Mouse (Mus musculus) megakaryocyte, adult 5-6 weeks (primary cell): ENCODE results near the gene Trmt44. TPM values are rescaled to one million over a fixed set of nuclear protein-coding genes. Genes with fewer than 3 reads are reported as not detected.

Experiments used
- ATAC-seq: 2 replicates; pipeline ENCODE4 v1.8.0; 2016; ENCODE audit warnings: mild to moderate bottlenecking, inconsistent platforms; ENCODE audit not compliant: poor library complexity, severe bottlenecking
- total RNA-seq, 2 experiments: library from RNA; stranded (forward) in 1 of 2; stranded (reverse) in 1 of 2; fragments of 153-499, 151-499 nt in 1 of 2; fragments of 221-1000, 200-1000 nt in 1 of 2; gene quantifications; 2 replicates each; pipeline versions ENCODE4 v1.2.3 to v1.2.4; 2015 to 2017

Trmt44 gene
- total RNA-seq, 2 experiments from 2014 or later = 4.4 to 7.7 TPM

GRCm38 (mm10) chr5:35592081-35592736 lies 17.3 kb upstream of the Trmt44 start:
- ATAC-seq = peak; percentile 33; the same call in 1 of the 2 replicates

GRCm38 (mm10) chr5:35591497-35591896 lies 16.6 kb upstream of the Trmt44 start:
- no peak for ATAC-seq

GRCm38 (mm10) chr5:35584259-35584658 lies 9.4 kb upstream of the Trmt44 start:
- ATAC-seq = peak; percentile 41

- peak; percentile 69 for ATAC-seq
Observed at GRCm38 (mm10) chr5:35583221-35583783, 8.4 kb upstream of the Trmt44 start.

GRCm38 (mm10) chr5:35582445-35583220 lies 7.8 kb upstream of the Trmt44 start, which contains the start of gene Acox3:
Gene Acox3, plus strand, starts transcription at chr5:35583040.
- peak; percentile 85 for ATAC-seq

GRCm38 (mm10) chr5:35580156-35580922 lies 5.5 kb upstream of the Trmt44 start:
- no peak for ATAC-seq

- no peak for ATAC-seq
Observed at GRCm38 (mm10) chr5:35579247-35579893, 4.5 kb upstream of the Trmt44 start.

- no peak for ATAC-seq
Observed at GRCm38 (mm10) chr5:35578411-35578810, 3.5 kb upstream of the Trmt44 start.

- no peak for ATAC-seq
Observed at GRCm38 (mm10) chr5:35576409-35577020, 1.6 kb upstream of the Trmt44 start.

- ATAC-seq = no peak
Observed at GRCm38 (mm10) chr5:35571546-35571945, 3.3 kb downstream of the Trmt44 start.

GRCm38 (mm10) chr5:35566632-35567031 lies 8.2 kb downstream of the Trmt44 start:
- no peak for ATAC-seq

GRCm38 (mm10) chr5:35565217-35565616 lies 9.7 kb downstream of the Trmt44 start:
- ATAC-seq = no peak

GRCm38 (mm10) chr5:35563449-35563848 lies 11.4 kb downstream of the Trmt44 start:
- ATAC-seq = peak; percentile 77; the same call in 1 of the 2 replicates

- ATAC-seq = no peak
Observed at GRCm38 (mm10) chr5:35562616-35563015, 12.3 kb downstream of the Trmt44 start.

- no peak for ATAC-seq
Observed at GRCm38 (mm10) chr5:35559447-35559846, 15.4 kb downstream of the Trmt44 start.

GRCm38 (mm10) chr5:35557946-35558621 lies 16.8 kb downstream of the Trmt44 start:
- ATAC-seq = no peak

- no peak for ATAC-seq
Observed at GRCm38 (mm10) chr5:35556393-35556792, 18.5 kb downstream of the Trmt44 start.

- ATAC-seq = no peak
Observed at GRCm38 (mm10) chr5:35552838-35553539, 21.9 kb downstream of the Trmt44 start.
